Mouse (Mus musculus) midbrain, postnatal 0 days (tissue): ENCODE data around the gene Dlgap4. TPM values are rescaled to one million over a fixed set of nuclear protein-coding genes. Genes with fewer than 3 reads are reported as not detected.

Experiments used
- ATAC-seq: fragments of 200-750 bp; cut with Nextera tagmentation; 2 replicates; pipeline ENCODE4 v1.8.0; 2017; ENCODE audit warnings: moderate number of reproducible peaks, mild to moderate bottlenecking, moderate TSS enrichment, moderate library complexity; ENCODE audit not compliant: low FRiP score
- DNase-seq: peaks from one replicate; pipeline ENCODE4 v3.0.0-alpha.2; 2015; ENCODE audit warnings: low spot score
- H3K27ac ChIP-seq: fragments of 300-500 bp; sonication (generic); 2 replicates; pipeline ENCODE4 v1.5.1; 2014; ENCODE audit warnings: low read depth, mild to moderate bottlenecking, low read length, mixed read lengths
- H3K27me3 ChIP-seq: fragments of 300-500 bp; sonication (generic); 2 replicates; pipeline ENCODE4 v1.6.1; 2014; ENCODE audit warnings: low read length, control low read depth, mixed read lengths; ENCODE audit not compliant: insufficient read depth
- H3K36me3 ChIP-seq: fragments of 300-500 bp; sonication (generic); 2 replicates; pipeline ENCODE4 v1.6.1; 2014; ENCODE audit warnings: low read length, control low read depth, mixed read lengths; ENCODE audit not compliant: insufficient read depth
- H3K4me1 ChIP-seq: fragments of 300-500 bp; sonication (generic); 2 replicates; pipeline ENCODE4 v1.6.1; 2014; ENCODE audit warnings: mild to moderate bottlenecking, control low read depth, antibody characterized with exemption, low read length, mixed read lengths; ENCODE audit not compliant: insufficient read depth
- H3K4me2 ChIP-seq: fragments of 300-500 bp; sonication (generic); 2 replicates; pipeline ENCODE4 v1.6.1; 2014; ENCODE audit warnings: low read depth, mild to moderate bottlenecking, low read length, mixed read lengths; ENCODE audit not compliant: poor library complexity, severe bottlenecking
- H3K4me3 ChIP-seq: fragments of 300-500 bp; sonication (generic); 2 replicates; pipeline ENCODE4 v1.5.1; 2014; ENCODE audit warnings: low read depth, mild to moderate bottlenecking, low read length, moderate library complexity
- H3K9ac ChIP-seq: fragments of 300-500 bp; sonication (generic); replicated peaks from 2 replicates; pipeline ENCODE4 v1.6.1; 2014; ENCODE audit warnings: mild to moderate bottlenecking, low read length, moderate library complexity, mixed read lengths; ENCODE audit not compliant: poor library complexity, severe bottlenecking
- H3K9me3 ChIP-seq: fragments of 300-500 bp; sonication (generic); 2 replicates; pipeline ENCODE4 v1.6.1; 2016; ENCODE audit warnings: low read length, control low read depth
- CTCF ChIP-seq: IDR thresholded peaks from 2 replicates; pipeline ENCODE4 v1.5.1; 2016; ENCODE audit warnings: antibody characterized with exemption, mild to moderate bottlenecking
- whole genome bisulfite sequencing: fragments of 180-500 bp; shearing (Covaris S2); extraction: QIAGEN DNeasy Blood & Tissue Kit; methylation state at CpG from one replicate; pipeline ENCODE4 v1.1.7; 2014; 5-methylcytosine and 5-hydroxymethylcytosine counted together
- polyA plus RNA-seq: library from polyadenylated mRNA; unstranded; fragments of >200 nt; fragmentation: Nextera tagmentation; extraction: Ambion mirVana; gene quantifications from 2 replicates; pipeline ENCODE4 v1.2.1, GENCODE M21; 2015
- total RNA-seq: library from RNA; depleted of rRNA; stranded (reverse); fragments of >200 nt; gene quantifications from 2 replicates; pipeline ENCODE4 v1.2.3, GENCODE M21; 2014

Gene Dlgap4
- total and polyA plus RNA-seq, 2 experiments from 2014 or later, result 240 to 246 TPM

DNA sequence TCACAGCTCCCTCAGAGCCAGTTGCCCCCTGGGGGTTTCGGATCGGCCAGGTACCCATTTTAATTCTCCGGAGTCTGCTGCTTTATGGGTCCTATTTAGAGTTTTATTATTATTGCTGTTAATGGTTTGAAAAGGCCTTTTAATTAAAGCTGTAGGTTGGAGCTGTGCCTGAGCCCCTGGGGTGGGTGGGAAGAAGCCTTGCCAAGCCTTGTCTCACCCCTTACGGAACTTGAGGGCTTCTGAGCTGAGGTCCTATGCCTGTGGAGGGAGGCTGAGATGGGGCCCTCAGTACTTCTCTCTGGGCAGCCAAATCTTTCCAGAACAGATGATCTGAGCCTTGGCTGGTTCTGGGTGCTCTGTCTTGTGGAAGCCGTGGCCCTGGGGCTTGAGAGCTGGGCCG is 31.6 kb downstream of the Dlgap4 start:
- no peak overlapping the region for H3K27ac ChIP-seq
- H3K36me3 ChIP-seq, result no peaks in the 10 kb centered on the region
- H3K27me3 ChIP-seq, result no peaks in the 10 kb centered on the region
- WGBS, result 61% methylated on average over 6 of the region's 6 CpGs
- no peaks in the 10 kb centered on the region for H3K9me3 ChIP-seq
- no peak for TF ChIP-seq CTCF
- 0 out of 2 replicates have a peak overlapping the region, but pooled peaks have one; percentile 1 for H3K9ac ChIP-seq
- no peak overlapping the region for H3K4me3 ChIP-seq
- H3K4me1 ChIP-seq, result no peaks in the 10 kb centered on the region
- ATAC-seq (no peak), DNase-seq (no peak)
- H3K4me2 ChIP-seq, result no peak overlapping the region

DNA sequence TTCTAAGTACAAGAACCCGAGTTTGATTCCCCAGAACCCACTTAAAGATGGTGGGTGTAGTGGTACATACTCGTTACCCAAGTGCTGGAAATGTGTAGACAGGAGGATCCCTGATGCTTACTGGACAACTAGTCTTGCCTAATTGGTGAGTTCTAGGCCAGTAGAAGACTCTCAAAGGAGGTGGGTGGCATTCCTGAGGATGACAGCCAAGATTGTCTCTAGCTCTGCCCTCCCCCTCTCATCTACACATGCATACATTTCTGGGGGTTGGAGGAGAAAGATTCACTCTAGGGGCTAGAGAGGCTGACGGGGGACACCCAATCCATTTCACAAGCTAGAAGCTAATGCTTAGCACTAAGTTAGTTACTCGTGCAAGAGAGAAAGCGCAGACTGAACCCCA is 33.4 kb downstream of the Dlgap4 start:
- no peak for TF ChIP-seq CTCF
- DNase-seq, result no peak
- H3K4me3 ChIP-seq, result no peak overlapping the region
- no peak overlapping the region for H3K4me2 ChIP-seq
- H3K27ac ChIP-seq, result no peak overlapping the region
- no peaks in the 10 kb centered on the region for H3K9me3 ChIP-seq
- no peaks in the 10 kb centered on the region for H3K27me3 ChIP-seq
- no peak for ATAC-seq
- H3K9ac ChIP-seq, result no peak overlapping the region
- no peaks in the 10 kb centered on the region; the same call in 1 of the 2 replicates for H3K4me1 ChIP-seq
- no peaks in the 10 kb centered on the region for H3K36me3 ChIP-seq
- 79% methylated on average over 5 of the region's 5 CpGs for WGBS

DNA sequence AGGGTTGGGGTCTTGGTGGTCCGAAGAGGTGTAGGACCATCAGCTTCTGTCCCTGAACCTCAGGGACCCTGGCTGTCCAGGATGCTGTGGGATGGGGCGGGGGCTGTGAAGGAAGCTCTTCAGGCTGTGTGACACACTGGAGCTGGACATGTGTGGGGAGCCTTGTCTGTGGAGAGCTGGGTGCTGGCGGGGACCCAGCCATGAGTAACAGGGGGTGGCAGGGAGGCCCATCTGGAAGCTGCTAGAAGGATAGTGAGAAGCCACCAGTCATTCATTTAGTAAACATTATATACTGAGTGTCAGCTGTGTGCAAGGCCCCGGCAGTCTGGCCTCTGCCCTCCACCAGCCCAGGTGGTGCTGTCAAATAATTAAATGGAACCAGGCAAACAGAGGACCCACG is 34.5 kb downstream of the Dlgap4 start:
- Histone ChIP-seq H3K9me3 (no peaks in the 10 kb centered on the region), H3K27me3 (no peaks in the 10 kb centered on the region), H3K4me3 (no peak overlapping the region), H3K4me1 (peaks cover 2% of the 10 kb centered on the region; the same call in 1 of the 2 replicates), H3K4me2 (no peak overlapping the region), H3K27ac (no peak overlapping the region), H3K36me3 (no peaks in the 10 kb centered on the region), H3K9ac (no peak overlapping the region)
- DNase-seq (no peak), ATAC-seq (no peak)
- no peak for TF ChIP-seq CTCF
- 73% methylated on average over 5 of the region's 5 CpGs for WGBS

GRCm38 (mm10) chr2:156649450-156649849 is 35.9 kb downstream of the Dlgap4 start:
- Histone ChIP-seq H3K4me3 (no peak overlapping the region), H3K36me3 (no peaks in the 10 kb centered on the region), H3K4me2 (no peak overlapping the region), H3K4me1 (peaks cover 2% of the 10 kb centered on the region; the same call in 1 of the 2 replicates), H3K27me3 (no peaks in the 10 kb centered on the region), H3K9ac (no peak overlapping the region), H3K9me3 (no peaks in the 10 kb centered on the region), H3K27ac (no peak overlapping the region)
- ATAC-seq (no peak), DNase-seq (no peak)
- WGBS, result 87% methylated on average over 5 of the region's 5 CpGs
- no peak for TF ChIP-seq CTCF

GRCm38 (mm10) chr2:156651019-156651418 is 37.5 kb downstream of the Dlgap4 start:
- Histone ChIP-seq H3K4me2 (no peak overlapping the region), H3K36me3 (no peaks in the 10 kb centered on the region), H3K4me3 (no peak overlapping the region), H3K27me3 (no peaks in the 10 kb centered on the region), H3K9me3 (no peaks in the 10 kb centered on the region), H3K27ac (no peak overlapping the region), H3K9ac (no peak overlapping the region), H3K4me1 (peaks cover 2% of the 10 kb centered on the region; the same call in 1 of the 2 replicates)
- ATAC-seq (no peak), DNase-seq (peak; percentile 27)
- WGBS, result 83% methylated on average over 6 of the region's 6 CpGs
- TF ChIP-seq CTCF, result no peak

GRCm38 (mm10) chr2:156652841-156653240 is 39.3 kb downstream of the Dlgap4 start:
- no peak overlapping the region for H3K4me2 ChIP-seq
- no peak overlapping the region for H3K27ac ChIP-seq
- no peaks in the 10 kb centered on the region for H3K36me3 ChIP-seq
- ATAC-seq, result no peak
- no peaks in the 10 kb centered on the region for H3K9me3 ChIP-seq
- H3K9ac ChIP-seq, result no peak overlapping the region
- H3K27me3 ChIP-seq, result no peaks in the 10 kb centered on the region
- no peak for DNase-seq
- TF ChIP-seq CTCF, result no peak
- H3K4me1 ChIP-seq, result peaks cover 2% of the 10 kb centered on the region; the same call in 1 of the 2 replicates
- no peak overlapping the region for H3K4me3 ChIP-seq
- WGBS, result 15% methylated on average over 8 of the region's 8 CpGs
